Mouse (Mus musculus) left cerebral cortex, postnatal 4 days (tissue): ENCODE results near the gene Serpinb7. TPM values are rescaled to one million over a fixed set of nuclear protein-coding genes. Genes with fewer than 3 reads are reported as not detected.

Source experiments
- DNase-seq: peaks from one replicate; pipeline ENCODE4 v3.0.0-alpha.2; 2022
- intact Hi-C: fragments of 180-260 bp; cut with DNase I; formaldehyde crosslinking; loops from one replicate; pipeline ENCODE4 v1.15.1; 2025
- total RNA-seq, 2 experiments: library from RNA; stranded (reverse); gene quantifications; 2 replicates each; pipeline ENCODE4 v1.2.3; 2021

Serpinb7 gene
- not detected for total RNA-seq

DNA sequence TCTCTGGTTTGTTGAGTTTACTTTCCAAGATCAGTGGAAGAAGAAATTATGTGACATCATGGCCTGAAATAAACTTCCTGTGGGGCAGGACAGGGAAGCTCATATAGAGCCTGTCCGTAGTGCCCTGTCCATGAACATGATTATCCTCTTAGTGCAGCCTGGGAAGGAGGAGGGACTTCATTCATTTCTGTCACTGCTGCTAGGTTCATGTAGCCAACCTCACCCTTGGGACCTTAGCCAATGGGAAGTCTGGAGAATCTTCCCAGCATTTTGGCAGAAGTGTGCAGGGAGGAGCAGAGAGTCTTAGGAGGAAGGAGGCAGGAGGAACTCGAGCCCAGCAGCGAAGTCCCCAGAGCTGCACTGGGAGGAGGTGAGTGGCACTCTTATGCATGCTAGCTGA is at the start of gene Serpinb7:
Serpinb7 (plus strand) TSS at position 301 of the 400 bp plus-strand sequence.
- no peak for DNase-seq

DNA sequence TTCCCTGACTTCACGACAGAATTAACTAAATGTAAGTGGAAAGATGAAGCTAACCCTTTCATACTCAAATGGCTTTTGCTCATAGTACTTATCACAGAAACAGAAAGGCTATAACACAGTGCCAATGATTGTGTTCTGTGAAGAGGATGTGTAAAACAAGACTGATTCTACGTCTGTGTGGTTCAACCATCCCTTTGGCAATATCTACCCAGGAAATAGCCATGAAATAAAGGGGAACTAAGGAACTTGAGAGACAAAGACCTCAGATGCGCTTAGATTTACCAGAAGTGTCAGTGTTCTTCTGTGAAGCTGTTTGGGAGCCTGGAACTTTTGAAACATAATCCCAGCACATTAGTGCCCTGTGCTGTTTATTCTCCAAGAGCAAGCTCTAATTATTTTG is 49.1 kb upstream of the Serpinb7 start:
- DNase-seq = no peak
- intact Hi-C loops = no loop called here

More for the DNA sequence above, at the start of gene Serpinb7:
- intact Hi-C loops = no loop called here

DNA sequence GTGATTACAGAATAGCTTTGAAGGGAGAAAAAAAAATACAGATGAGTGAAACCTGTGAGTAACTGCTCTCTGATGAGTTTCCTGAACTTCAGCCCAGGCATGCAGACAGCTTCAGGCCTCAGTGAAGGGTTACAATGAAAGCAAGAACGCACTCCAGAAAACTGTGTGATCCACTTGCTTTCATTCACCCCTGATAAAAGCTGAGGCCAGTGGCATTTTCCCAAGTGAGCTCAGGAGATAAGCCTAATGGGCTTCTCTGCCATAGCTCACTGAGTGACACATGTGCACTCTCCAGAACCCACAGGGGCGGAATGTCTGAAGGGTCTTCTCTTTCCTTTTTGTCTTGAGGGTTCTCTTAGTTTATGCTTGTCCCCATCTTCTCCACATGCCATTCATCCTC is 48.3 kb upstream of the Serpinb7 start:
- intact Hi-C loops = no loop called here
- no peak for DNase-seq

DNA sequence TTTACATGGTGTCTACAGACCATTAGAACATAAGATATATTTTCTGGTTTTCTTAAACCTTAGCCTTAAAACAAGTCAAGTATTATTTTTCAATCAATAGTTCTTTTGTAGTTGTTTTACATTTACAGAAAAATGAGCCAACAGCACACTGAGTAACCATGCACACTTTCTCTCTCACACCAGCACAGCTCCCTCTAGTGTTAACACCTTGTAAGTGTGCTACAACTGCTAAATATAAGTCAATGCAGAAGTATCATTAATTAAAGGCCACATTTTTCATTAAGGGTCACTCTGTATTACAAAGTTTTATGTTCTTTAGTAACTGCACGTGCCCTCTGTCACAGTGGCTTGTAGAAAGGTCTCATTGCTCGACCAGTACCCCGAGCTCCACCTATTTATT is 46.4 kb upstream of the Serpinb7 start:
- intact Hi-C loops = no loop called here
- no peak for DNase-seq

DNA sequence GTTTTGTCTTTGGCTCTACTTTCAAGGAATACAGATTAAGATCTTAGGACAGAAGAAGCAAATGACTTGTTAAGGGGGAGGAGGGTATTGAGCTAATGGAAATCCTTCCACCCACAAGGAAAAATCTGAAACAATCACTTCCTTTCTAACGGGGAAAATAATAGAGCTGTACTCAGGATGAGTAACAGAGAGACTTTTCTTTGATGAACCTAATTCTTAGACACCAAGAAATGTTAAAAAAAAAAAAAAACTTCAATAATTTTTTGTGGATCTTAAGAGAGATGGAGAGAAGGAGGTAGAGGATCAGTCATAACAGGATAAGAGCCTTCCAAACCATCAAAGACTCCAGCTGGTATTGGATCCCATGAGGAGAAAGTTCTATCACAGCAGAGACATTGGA is 38.6 kb upstream of the Serpinb7 start, which contains the start of gene Serpinb11:
Serpinb11 (plus strand) TSS at position 301 of the 400 bp plus-strand sequence.
- intact Hi-C loops = no loop called here
- DNase-seq = no peak

DNA sequence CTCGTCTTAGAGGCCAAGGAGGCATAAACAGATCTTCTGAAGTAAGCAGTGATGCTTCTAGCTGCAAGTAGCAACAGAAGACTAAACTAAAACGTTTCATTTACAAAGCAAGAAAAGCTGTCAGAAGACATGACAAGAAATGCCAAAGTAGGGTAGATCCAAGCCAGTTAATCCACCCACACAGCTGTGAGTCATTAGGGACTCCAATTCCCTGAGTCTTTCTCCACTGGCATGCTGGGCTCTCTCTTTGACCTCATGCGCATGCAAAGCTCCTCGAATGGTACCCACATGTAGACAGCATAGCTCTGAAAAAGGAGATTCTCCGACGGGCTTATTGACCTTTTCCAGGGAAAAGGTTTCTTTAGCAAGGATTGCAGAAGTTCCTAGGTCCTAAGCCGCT is 33.5 kb upstream of the Serpinb7 start:
- DNase-seq = no peak
- intact Hi-C loops = no loop called here

DNA sequence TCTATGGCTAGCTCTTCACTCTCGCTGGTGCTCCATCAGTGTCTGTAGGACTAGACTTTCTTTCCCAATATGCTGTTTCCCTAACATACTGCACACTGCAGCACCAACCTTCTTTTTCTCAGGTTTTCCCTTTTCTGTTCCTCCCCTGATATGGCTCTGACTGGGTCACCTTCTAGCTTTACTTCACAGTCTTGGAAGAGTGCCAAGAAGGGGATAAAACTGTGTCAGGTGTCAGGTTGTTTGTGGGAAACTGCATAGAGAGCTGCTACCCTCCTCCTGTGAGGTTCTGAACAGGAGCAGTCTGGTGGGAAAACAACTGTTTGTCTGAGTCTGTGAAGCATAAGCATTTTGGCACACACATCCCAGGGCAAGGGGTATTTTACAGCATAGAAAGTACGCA is 30.5 kb upstream of the Serpinb7 start:
- intact Hi-C loops = no loop called here
- DNase-seq = no peak

DNA sequence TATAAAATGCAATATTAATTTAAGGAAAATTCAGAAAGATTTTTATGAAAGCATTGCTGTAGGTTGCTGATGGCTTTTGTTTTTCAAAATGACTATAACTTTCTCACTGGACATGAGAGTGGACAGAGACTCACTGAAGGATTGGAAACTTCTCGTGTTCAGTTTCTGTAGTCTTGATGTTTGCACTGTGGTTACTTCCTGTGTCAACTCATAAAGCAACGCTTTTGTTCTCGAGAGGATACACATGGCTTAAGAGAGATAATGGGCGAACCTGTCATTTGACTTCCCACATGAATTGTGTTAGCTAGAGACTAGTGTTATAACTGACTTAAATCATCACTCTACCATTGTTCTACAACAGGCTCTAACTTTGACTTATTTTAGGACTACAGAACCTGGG is 22.5 kb upstream of the Serpinb7 start:
- intact Hi-C loops = no loop called here
- no peak for DNase-seq

DNA sequence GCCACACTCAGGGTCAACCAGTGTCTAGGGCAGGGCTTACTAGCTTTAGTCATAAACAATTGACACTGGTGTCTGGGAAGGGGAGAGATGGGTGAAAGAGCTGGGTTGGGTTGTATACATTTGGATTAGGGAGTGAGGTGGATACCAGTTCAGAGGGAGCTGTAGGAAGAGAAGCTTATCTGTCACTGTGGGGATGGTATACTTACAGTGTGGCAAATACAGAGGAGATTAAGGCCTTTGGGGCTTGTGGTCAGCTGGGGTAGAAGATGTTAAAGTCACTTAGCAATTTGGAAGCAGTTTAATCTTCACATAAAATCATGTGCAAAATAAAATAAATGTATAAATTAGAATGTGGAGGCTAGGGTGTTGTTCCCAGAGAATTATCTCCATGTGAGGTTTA is 21.1 kb upstream of the Serpinb7 start:
- no peak for DNase-seq
- intact Hi-C loops = no loop called here

DNA sequence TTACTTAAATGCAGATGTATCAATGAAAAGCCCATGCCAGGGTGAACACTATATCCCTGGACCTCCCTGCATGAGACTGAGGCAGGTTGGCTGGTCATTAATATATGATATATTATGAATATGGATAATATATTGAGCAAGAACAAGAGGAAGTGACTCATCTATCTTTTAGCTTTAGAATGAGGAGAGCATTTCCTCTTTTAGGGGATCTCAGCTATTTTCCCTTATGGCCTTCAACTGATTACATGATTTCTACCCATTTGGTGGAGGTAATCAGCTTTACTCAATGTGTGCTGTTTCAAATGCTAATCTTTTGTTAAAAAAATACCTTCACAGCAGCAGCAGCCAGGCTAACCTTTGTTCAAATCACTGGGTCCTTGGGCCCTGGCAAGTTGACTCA is 18.0 kb upstream of the Serpinb7 start:
- no peak for DNase-seq
- intact Hi-C loops = no loop called here

DNA sequence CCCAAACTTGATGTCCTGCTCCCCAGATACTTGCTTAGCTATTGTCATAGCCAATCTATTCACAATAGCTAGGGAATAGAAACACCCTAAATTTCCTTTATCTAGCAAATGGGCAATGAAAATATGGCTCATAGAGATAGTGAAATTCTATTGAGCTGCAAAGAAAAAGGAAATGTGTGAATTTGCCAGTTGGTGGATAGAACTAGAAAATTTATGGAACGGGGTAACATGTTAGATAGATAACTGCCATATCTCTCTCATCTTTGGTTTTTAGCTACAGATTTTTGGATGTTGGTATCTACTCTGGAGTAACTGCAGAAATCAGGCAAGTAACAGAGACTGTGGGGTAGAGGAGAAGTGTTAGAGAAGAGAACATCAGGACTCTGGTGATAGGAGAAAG is 17.1 kb upstream of the Serpinb7 start:
- intact Hi-C loops = no loop called here
- no peak for DNase-seq

DNA sequence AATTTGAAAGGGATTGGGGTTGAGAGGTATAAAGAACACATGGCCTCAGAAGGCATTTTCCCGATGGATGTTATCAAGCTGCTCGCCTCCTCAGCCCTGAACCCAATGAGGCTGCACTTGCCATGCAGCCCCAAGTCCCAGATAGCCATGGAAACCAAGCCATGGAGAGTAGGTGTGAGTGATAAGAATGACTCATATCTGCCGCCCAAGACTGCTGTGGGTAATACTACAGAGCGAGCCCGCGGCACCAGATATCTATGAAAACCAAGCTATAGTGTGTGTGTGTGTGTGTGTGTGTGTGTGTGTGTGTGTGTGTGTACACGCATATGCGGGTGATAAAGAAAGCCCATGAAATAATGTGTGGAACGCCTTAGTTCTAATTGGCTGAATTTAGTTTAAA is 14.9 kb upstream of the Serpinb7 start:
- intact Hi-C loops = no loop called here
- no peak for DNase-seq

DNA sequence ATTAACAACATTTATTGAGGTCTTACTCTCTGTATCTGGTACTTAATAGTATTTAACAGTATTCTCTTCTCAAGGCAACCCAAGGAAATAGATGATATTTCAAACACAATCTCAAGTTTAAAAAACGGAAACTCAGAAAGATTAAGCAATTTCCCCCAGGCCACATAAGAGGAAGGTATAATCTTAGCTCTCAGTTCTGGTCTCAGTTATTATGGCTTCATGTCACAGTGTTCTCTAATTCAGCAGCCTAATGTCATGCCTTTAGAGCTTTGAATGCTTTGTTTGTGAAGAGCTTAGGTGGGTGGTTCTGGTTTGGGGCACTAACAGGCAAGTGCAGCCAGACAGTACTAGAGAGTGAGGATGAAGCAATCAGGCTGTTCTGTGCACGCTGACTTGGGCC is 9.7 kb upstream of the Serpinb7 start:
- no peak for DNase-seq
- intact Hi-C loops = no loop called here

DNA sequence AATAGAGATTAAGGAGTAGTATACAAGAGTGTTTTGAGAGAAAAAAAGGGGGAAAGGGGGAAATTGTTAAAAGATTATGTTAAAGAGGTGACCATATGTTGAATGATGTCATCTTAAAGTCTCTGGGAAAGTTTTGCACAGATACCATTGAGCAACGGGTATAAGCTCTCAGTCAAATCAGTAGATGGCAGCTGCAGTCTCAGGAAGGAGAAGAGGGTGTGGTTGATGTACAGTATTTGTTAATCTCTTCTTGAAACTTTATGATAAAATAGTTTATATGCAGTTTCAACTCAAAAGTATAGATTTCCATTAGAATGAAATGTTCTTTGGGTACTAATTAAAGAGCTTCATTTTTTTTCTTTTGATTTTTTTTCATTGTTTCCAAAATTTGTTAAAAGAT is 2.0 kb upstream of the Serpinb7 start:
- no peak for DNase-seq
- intact Hi-C loops = no loop called here

DNA sequence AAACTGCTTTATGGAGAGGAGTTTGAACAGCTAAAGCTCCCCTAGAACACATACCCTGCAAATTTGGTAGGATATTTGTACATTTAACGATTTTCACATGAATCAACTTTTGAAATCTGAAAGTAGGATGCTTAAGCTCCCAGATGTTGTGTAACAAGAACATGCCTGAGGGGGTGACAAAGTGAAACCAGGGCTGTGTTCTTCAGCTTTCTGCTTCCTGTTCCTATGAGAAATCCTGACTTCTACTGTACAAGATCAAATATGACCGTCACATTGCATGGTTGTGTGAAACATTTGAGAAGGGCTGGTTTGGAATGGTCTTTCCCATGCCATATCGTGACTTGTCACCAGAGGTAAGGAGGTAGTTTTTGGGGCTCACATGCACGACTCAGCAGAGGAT is 2.6 kb downstream of the Serpinb7 start:
- intact Hi-C loops = no loop called here
- DNase-seq = no peak

DNA sequence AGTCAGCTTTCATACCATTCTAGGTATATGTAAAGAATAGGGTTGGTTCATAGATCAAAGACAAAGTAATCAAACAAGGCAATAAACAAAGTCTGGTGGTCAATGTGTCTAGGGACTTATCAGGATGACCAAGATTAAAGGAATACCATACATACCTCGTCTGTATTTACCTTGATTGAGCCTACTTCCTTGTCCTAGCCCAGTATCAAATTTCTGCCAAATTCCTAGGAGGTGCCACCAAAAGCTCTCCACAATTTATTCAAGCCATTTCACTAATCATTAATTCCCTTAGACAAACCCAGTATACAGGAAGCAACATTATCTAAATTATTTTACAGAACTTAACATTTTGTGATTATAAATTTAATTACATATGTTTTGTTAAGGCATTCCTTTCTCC is 15.2 kb downstream of the Serpinb7 start:
- no peak for DNase-seq
- intact Hi-C loops = no loop called here

DNA sequence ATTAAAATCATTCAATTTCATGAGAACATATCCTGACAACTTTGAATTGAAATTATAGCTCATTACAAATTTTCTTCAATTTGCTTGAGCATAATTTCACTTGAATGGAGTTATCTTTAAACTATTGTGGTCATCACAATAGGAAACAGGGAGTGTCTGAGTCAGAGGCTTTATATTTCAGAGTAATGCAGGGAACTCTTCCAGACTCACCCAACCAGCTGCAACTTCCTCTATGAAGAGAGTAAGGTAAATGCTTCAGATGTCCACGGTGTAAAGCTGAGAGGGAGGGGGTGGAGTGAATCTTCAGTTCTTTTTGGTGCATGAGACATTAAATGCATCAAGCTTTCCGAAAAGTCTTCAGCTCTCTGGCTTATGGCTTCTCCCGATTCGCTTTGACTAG is 23.0 kb downstream of the Serpinb7 start:
- intact Hi-C loops = no loop called here
- DNase-seq = no peak

DNA sequence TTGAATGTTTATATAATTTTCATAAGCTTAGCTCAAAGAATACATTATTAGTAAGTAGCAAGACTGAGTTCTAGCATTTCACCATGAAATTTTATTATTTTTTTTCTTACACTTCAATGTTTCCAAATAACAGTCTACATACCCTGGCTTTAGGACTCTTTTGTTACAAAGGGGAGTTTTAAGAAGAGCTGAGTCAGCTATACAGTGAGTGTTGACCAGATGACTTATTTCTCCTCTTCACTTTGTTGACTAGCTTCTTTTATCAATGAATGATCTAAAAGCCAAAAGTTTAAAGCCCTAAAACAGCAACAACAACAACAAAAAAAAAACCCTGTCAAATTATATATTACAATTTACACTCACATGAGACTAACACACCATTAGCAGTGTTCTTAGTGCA is 31.8 kb downstream of the Serpinb7 start:
- no peak for DNase-seq
- intact Hi-C loops = no loop called here

DNA sequence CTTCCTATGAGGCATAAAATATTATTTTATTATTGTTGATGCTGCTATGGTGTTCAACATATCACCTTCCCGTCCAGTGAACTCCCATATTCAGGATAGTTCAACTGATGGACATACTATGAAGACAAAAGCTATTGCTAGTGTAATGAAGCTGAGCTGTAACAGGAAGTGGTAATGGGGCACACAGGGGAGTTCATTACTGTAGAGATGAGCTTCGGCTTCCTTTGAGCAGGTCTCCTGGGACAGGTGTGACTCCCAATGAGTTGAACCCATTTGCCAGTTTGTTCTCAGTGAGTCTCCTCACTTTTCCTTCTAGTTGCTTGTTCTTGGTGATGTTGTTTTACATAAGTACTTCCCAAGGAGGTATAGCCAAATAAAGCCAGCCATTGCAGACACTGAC is 36.1 kb downstream of the Serpinb7 start:
- DNase-seq = no peak
- intact Hi-C loops = no loop called here

DNA sequence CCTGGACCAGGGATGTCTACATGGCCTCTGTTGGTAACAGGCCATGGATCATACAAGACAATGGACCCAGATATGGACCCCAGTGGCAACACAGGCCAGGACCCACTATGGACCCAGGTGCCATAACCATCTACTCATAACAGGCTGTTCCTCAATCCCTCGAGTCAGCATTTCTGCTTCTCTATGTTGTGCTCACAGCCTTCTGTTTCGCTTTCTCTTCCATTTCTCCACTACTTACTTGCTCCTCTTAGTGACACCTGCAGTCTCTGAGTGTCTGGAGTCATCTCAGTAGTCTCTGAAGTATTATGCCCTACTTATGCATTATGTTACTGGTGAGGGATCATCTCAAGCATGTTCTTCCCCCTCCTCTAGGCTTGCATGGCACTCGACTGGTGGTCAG is 40.0 kb downstream of the Serpinb7 start:
- intact Hi-C loops = no loop called here
- DNase-seq = no peak

DNA sequence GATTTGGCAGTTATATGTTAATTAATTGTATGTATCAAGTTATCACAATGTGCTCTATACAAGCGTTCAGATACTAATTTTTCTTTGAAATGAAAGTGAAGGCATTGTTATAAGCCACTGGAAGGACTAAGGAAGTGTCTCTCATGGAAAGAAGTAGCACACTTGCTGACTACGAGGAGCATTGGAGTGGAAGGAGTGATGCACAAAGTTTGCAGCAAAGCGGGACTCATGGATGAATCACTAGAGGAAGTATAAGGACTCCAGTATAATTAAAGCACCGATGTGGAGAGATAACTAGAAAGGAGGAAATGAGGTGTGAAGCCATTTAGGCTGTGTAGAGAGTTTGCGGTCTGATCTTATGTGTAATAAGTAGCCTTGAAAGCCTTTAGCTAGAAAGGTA is 45.9 kb downstream of the Serpinb7 start:
- intact Hi-C loops = no loop called here
- DNase-seq = no peak

DNA sequence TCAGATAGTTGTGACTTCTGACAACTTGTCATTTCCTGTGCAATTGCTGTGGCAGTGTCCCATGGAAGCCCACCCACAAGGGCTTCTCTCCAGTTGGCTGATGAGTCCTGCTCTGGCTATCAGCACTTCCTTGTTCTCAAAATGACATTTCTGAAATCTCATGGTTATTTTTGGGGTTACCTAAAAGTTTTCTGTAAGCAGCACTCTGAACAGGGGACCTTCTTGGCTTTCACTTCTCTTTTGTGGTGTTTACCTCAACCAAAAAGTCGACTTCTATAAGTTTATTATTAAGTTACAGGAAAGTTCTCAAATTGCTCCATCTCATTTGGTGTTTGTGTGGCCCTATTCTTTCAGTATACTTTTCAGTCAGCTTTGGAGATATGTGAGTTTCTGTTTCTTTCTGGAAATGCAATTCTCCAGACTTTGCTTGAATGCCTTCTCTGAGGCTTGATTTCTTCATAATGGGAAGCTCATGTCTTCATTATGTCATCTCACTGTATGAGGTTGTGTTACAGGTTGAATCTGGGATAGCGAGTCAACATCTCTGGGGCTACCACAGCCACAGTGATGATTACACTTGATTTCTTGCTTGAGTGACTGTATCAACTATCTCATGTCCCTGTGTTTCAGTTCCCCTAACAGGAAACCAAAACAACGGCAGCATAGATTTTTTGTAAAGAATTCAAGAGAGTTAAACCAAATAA is 47.9 kb downstream of the Serpinb7 start:
- DNase-seq = no peak
- intact Hi-C loops = no loop called here

DNA sequence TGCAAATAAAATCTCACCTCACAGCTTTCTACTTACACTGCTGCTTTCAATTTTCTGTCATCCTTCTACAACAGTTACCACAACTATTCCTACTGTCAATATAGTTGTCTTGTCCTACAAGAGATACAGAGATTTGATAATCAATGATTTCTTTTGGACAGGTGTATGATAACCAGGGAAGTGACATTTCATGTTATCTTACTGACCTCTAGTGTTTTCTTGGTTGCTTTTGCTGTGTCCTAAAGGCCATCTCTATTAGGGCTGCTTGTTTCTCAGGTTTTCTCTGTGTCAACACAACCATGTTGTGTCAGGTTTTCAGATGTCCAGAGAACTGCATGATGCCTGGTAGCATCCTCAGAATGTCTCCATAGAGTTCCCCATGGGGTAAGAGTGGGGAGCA is 80.5 kb downstream of the Serpinb7 start:
- no peak for DNase-seq
- intact Hi-C loops = loop anchor here (2.0 to 10.0 kb wide), 3 partner anchors 237 to 465 kb away; no protein-coding TSS in a partner anchor
